Mouse (Mus musculus): ENCODE measurements at regions not wholly inside any gene's neighbourhood (a gene's known extent, or its start where the extent isn't known, plus 50 kb on each side); places are given as distances from the start of the nearest gene placed in this dataset.

- 89% methylated on average over 4 of the region's 4 CpGs for WGBS (ENCODE audit: insufficient replicate concordance)
These were observed 885.9 kb upstream of the Car8 start for GRCm38 (mm10) chr4:9124586-9125232.

GRCm38 (mm10) chr4:9124109-9124508, 885.3 kb upstream of the Car8 start:
- TF ChIP-seq CTCF (IDR thresholded peaks at IDR 0.05; ENCODE audit: low read depth) (no peak), EP300 (IDR thresholded peaks at IDR 0.05; ENCODE audit: low read depth) (no peak)
- no peak for DNase-seq
- Histone ChIP-seq H3K9me3 (ENCODE audit: low read length) (no peaks in the 10 kb centered on the region), H3K9ac (replicated peaks) (no peak overlapping the region), H3K27ac (ENCODE audit: low read depth) (no peak overlapping the region), H3K36me3 (replicated peaks; ENCODE audit: insufficient read depth, low read length) (no peaks in the 10 kb centered on the region), H3K4me3 (ENCODE audit: low read depth, low read length) (no peak overlapping the region), H3K4me1 (ENCODE audit: insufficient read depth) (no peaks in the 10 kb centered on the region; the same call in none of the 2 replicates), H3K4me2 (ENCODE audit: low read depth, low read length) (no peak overlapping the region), H3K27me3 (ENCODE audit: insufficient read depth, low read length) (no peaks in the 10 kb centered on the region)
- WGBS (ENCODE audit: insufficient replicate concordance) = 56% methylated on average over 5 of the region's 5 CpGs
- no peak for ATAC-seq

More at GRCm38 (mm10) chr4:9124586-9125232, 885.9 kb upstream of the Car8 start:
- Histone ChIP-seq H3K27ac (ENCODE audit: low read depth) (no peak overlapping the region), H3K9me3 (ENCODE audit: low read length) (no peaks in the 10 kb centered on the region), H3K4me3 (ENCODE audit: low read depth, low read length) (no peak overlapping the region), H3K4me1 (ENCODE audit: insufficient read depth) (no peaks in the 10 kb centered on the region; the same call in none of the 2 replicates), H3K36me3 (replicated peaks; ENCODE audit: insufficient read depth, low read length) (no peaks in the 10 kb centered on the region), H3K27me3 (ENCODE audit: insufficient read depth, low read length) (no peaks in the 10 kb centered on the region), H3K9ac (replicated peaks) (no peak overlapping the region), H3K4me2 (ENCODE audit: low read depth, low read length) (no peak overlapping the region)
- DNase-seq (no peak), ATAC-seq (no peak)
- TF ChIP-seq EP300 (IDR thresholded peaks at IDR 0.05; ENCODE audit: low read depth) (no peak), CTCF (IDR thresholded peaks at IDR 0.05; ENCODE audit: low read depth) (no peak)

GRCm38 (mm10) chr4:9123396-9124031, 884.7 kb upstream of the Car8 start:
- ATAC-seq = peak; percentile 33; the same call in 1 of the 2 replicates
- H3K4me2 ChIP-seq (ENCODE audit: low read depth, low read length) = no peak overlapping the region
- DNase-seq = no peak
- no peaks in the 10 kb centered on the region; the same call in none of the 2 replicates for H3K4me1 ChIP-seq (ENCODE audit: insufficient read depth)
- WGBS (ENCODE audit: insufficient replicate concordance) = 63% methylated on average over 9 of the region's 9 CpGs
- no peak overlapping the region for H3K4me3 ChIP-seq (ENCODE audit: low read depth, low read length)
- TF ChIP-seq EP300 (IDR thresholded peaks at IDR 0.05; ENCODE audit: low read depth) (no peak), CTCF (IDR thresholded peaks at IDR 0.05; ENCODE audit: low read depth) (no peak)
- no peaks in the 10 kb centered on the region for H3K27me3 ChIP-seq (ENCODE audit: insufficient read depth, low read length)
- H3K9ac ChIP-seq (replicated peaks) = no peak overlapping the region
- H3K27ac ChIP-seq (ENCODE audit: low read depth) = no peak overlapping the region
- no peaks in the 10 kb centered on the region for H3K9me3 ChIP-seq (ENCODE audit: low read length)
- H3K36me3 ChIP-seq (replicated peaks; ENCODE audit: insufficient read depth, low read length) = no peaks in the 10 kb centered on the region

- no peaks in the 10 kb centered on the region for H3K27me3 ChIP-seq (ENCODE audit: insufficient read depth, low read length)
- ATAC-seq (no peak), DNase-seq (no peak)
- no peak overlapping the region for H3K4me3 ChIP-seq (ENCODE audit: low read depth, low read length)
- H3K4me1 ChIP-seq (ENCODE audit: insufficient read depth) = no peaks in the 10 kb centered on the region; the same call in none of the 2 replicates
- WGBS (ENCODE audit: insufficient replicate concordance) = 61% methylated on average over 10 of the region's 10 CpGs
- no peak overlapping the region for H3K27ac ChIP-seq (ENCODE audit: low read depth)
- H3K4me2 ChIP-seq (ENCODE audit: low read depth, low read length) = no peak overlapping the region
- no peaks in the 10 kb centered on the region for H3K36me3 ChIP-seq (replicated peaks; ENCODE audit: insufficient read depth, low read length)
- TF ChIP-seq EP300 (IDR thresholded peaks at IDR 0.05; ENCODE audit: low read depth) = no peak
- no peak for TF ChIP-seq CTCF (IDR thresholded peaks at IDR 0.05; ENCODE audit: low read depth)
- no peak overlapping the region for H3K9ac ChIP-seq (replicated peaks)
- H3K9me3 ChIP-seq (ENCODE audit: low read length) = no peaks in the 10 kb centered on the region
These were observed 883.9 kb upstream of the Car8 start for GRCm38 (mm10) chr4:9122639-9123286.

GRCm38 (mm10) chr4:9116955-9117647, 878.3 kb upstream of the Car8 start:
- peak overlapping the region; percentile 35; the same call in 1 of the 2 replicates for H3K27ac ChIP-seq (ENCODE audit: low read depth)
- no peak overlapping the region for H3K9ac ChIP-seq (replicated peaks)
- 61% methylated on average over 4 of the region's 4 CpGs for WGBS (ENCODE audit: insufficient replicate concordance)
- DNase-seq = no peak
- no peak overlapping the region for H3K4me3 ChIP-seq (ENCODE audit: low read depth, low read length)
- peak; percentile 79 for ATAC-seq
- no peak overlapping the region for H3K4me2 ChIP-seq (ENCODE audit: low read depth, low read length)
- no peaks in the 10 kb centered on the region for H3K9me3 ChIP-seq (ENCODE audit: low read length)
- no peaks in the 10 kb centered on the region for H3K36me3 ChIP-seq (replicated peaks; ENCODE audit: insufficient read depth, low read length)
- no peaks in the 10 kb centered on the region for H3K27me3 ChIP-seq (ENCODE audit: insufficient read depth, low read length)
- peaks cover 23% of the 10 kb centered on the region for H3K4me1 ChIP-seq (ENCODE audit: insufficient read depth)
- TF ChIP-seq EP300 (IDR thresholded peaks at IDR 0.05; ENCODE audit: low read depth) (no peak), CTCF (IDR thresholded peaks at IDR 0.05; ENCODE audit: low read depth) (no peak)

- H3K4me1 ChIP-seq (ENCODE audit: insufficient read depth) = peaks cover 28% of the 10 kb centered on the region
- H3K4me3 ChIP-seq (ENCODE audit: low read depth, low read length) = no peak overlapping the region
- no peak overlapping the region for H3K27ac ChIP-seq (ENCODE audit: low read depth)
- no peak overlapping the region for H3K9ac ChIP-seq (replicated peaks)
- H3K4me2 ChIP-seq (ENCODE audit: low read depth, low read length) = no peak overlapping the region
- ATAC-seq (peak; percentile 47), DNase-seq (peak; percentile 43)
- no peaks in the 10 kb centered on the region for H3K36me3 ChIP-seq (replicated peaks; ENCODE audit: insufficient read depth, low read length)
- no peaks in the 10 kb centered on the region for H3K9me3 ChIP-seq (ENCODE audit: low read length)
- TF ChIP-seq CTCF (IDR thresholded peaks at IDR 0.05; ENCODE audit: low read depth) (no peak), EP300 (IDR thresholded peaks at IDR 0.05; ENCODE audit: low read depth) (no peak)
- 14% methylated on average over 7 of the region's 7 CpGs for WGBS (ENCODE audit: insufficient replicate concordance)
- H3K27me3 ChIP-seq (ENCODE audit: insufficient read depth, low read length) = no peaks in the 10 kb centered on the region
These were observed 877.0 kb upstream of the Car8 start for GRCm38 (mm10) chr4:9115874-9116273.
